Mouse (Mus musculus) testis, adult 2 months (tissue): ENCODE measurements around the gene Zdhhc12. TPM values are rescaled to one million over a fixed set of nuclear protein-coding genes. Genes with fewer than 3 reads are reported as not detected.

ENCODE experiments used
- H3K27ac ChIP-seq: fragments of 200-500 bp; 2 replicates; pipeline ENCODE4 v1.5.1; 2012; ENCODE audit warnings: low read depth, low read length; ENCODE audit not compliant: control insufficient read depth, insufficient read depth
- H3K27me3 ChIP-seq: fragments of 200-500 bp; 2 replicates; pipeline ENCODE4 v1.6.1; 2012; ENCODE audit warnings: mild to moderate bottlenecking, low read length, moderate library complexity; ENCODE audit not compliant: control insufficient read depth, insufficient read depth
- H3K36me3 ChIP-seq: fragments of 200-500 bp; 2 replicates; pipeline ENCODE4 v1.6.1; 2012; ENCODE audit warnings: mild to moderate bottlenecking, low read length; ENCODE audit not compliant: control insufficient read depth, insufficient read depth
- H3K4me1 ChIP-seq: fragments of 200-500 bp; 2 replicates; pipeline ENCODE4 v1.6.1; 2012; ENCODE audit warnings: low read length; ENCODE audit not compliant: control insufficient read depth, insufficient read depth
- H3K4me3 ChIP-seq: fragments of 200-500 bp; 2 replicates; pipeline ENCODE4 v1.5.1; 2012; ENCODE audit warnings: low read depth, mild to moderate bottlenecking, low read length, moderate library complexity, mixed read lengths; ENCODE audit not compliant: control insufficient read depth
- CTCF ChIP-seq: fragments of 200-500 bp; IDR thresholded peaks from 2 replicates; pipeline ENCODE4 v1.5.1; 2012; ENCODE audit warnings: low read depth, mild to moderate bottlenecking, inconsistent platforms, low read length, moderate library complexity; ENCODE audit not compliant: control insufficient read depth, insufficient read depth, insufficient replicate concordance
- POLR2A ChIP-seq: fragments of 200-500 bp; IDR thresholded peaks from 2 replicates; pipeline ENCODE4 v1.6.1; 2012; ENCODE audit warnings: low read depth, mild to moderate bottlenecking, inconsistent platforms, low read length, moderate library complexity; ENCODE audit not compliant: control insufficient read depth
- polyA plus RNA-seq: library from polyadenylated mRNA; depleted of rRNA; stranded (reverse); fragments of >200 nt; gene quantifications from 2 replicates; pipeline ENCODE4 v1.2.3, GENCODE M21; 2012

Gene Zdhhc12
- polyA plus RNA-seq, 1 experiment: 156 TPM

GRCm38 (mm10) chr2:30094208-30094588 is 750 bp upstream of the Zdhhc12 start:
- TF ChIP-seq CTCF (no peak), POLR2A (no peak)
- Histone ChIP-seq H3K27me3 (no peaks in the 10 kb centered on the region), H3K4me1 (peaks cover 11% of the 10 kb centered on the region), H3K27ac (peak overlapping the region; percentile 12; the same call in 1 of the 2 replicates), H3K36me3 (no peaks in the 10 kb centered on the region), H3K4me3 (peak overlapping the region; percentile 81)

GRCm38 (mm10) chr2:30092280-30092918 is 1.0 kb downstream of the Zdhhc12 start:
- Histone ChIP-seq H3K27me3 (no peaks in the 10 kb centered on the region), H3K4me3 (peak overlapping the region; percentile 81), H3K27ac (no peak overlapping the region), H3K36me3 (no peaks in the 10 kb centered on the region), H3K4me1 (peaks cover 11% of the 10 kb centered on the region)
- TF ChIP-seq POLR2A (no peak), CTCF (no peak)

DNA sequence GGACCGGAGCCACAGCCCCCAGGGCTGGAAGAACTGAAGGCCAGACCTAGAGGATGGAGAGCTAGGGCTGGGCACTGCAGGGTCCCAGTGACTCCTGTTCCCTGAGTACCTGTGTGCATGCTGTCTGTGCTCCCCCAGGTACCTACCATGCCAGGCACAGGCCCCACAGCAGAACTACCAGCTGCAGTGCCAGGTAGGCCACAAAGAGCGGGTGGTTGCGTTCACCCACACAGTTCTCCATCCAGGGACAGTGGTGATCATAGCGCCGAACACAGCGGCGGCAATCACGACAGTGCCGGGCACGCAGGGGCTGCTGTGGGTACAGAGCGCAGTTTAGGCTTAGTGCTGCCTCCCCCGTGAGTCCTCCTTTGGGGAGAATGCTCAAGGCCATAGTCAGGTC is 1.9 kb downstream of the Zdhhc12 start:
- Histone ChIP-seq H3K27me3 (no peaks in the 10 kb centered on the region), H3K4me3 (no peak overlapping the region), H3K4me1 (peaks cover 11% of the 10 kb centered on the region), H3K36me3 (no peaks in the 10 kb centered on the region), H3K27ac (no peak overlapping the region)
- TF ChIP-seq POLR2A: no peak
- TF ChIP-seq CTCF: no peak

DNA sequence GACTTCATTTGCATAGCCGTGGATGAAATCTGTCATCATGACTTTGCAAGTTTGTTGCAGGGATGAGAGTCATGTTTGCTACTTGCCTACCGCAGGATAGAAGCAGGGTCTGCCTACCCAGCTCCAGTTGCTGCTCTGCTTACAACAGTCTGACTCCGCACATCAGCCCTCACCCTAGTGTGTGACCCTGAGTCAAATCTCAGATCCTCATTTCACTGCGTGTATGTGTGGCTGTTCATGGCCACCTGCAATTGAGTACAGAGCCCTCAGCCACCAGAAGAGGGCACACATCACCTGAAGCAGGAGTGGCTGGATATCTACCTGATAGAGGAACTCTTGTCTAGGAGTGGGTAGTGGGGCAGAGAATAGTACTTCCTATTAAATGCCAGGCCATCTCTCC is 6.1 kb downstream of the Zdhhc12 start:
- Histone ChIP-seq H3K36me3 (no peaks in the 10 kb centered on the region), H3K4me1 (peaks cover 6% of the 10 kb centered on the region), H3K4me3 (no peak overlapping the region), H3K27ac (no peak overlapping the region), H3K27me3 (no peaks in the 10 kb centered on the region)
- TF ChIP-seq CTCF (no peak), POLR2A (no peak)

- Histone ChIP-seq H3K27me3 (no peaks in the 10 kb centered on the region), H3K27ac (no peak overlapping the region), H3K36me3 (no peaks in the 10 kb centered on the region), H3K4me3 (no peak overlapping the region), H3K4me1 (peaks cover 6% of the 10 kb centered on the region)
- TF ChIP-seq POLR2A (no peak), CTCF (no peak)
Observed at GRCm38 (mm10) chr2:30084632-30085031, 8.8 kb downstream of the Zdhhc12 start.

- H3K4me1 ChIP-seq: peaks cover 6% of the 10 kb centered on the region
- H3K27me3 ChIP-seq: no peaks in the 10 kb centered on the region
- no peaks in the 10 kb centered on the region for H3K36me3 ChIP-seq
- H3K4me3 ChIP-seq: no peak overlapping the region
- no peak overlapping the region for H3K27ac ChIP-seq
- TF ChIP-seq CTCF (no peak), POLR2A (no peak)
Observed at GRCm38 (mm10) chr2:30084113-30084512, 9.3 kb downstream of the Zdhhc12 start.

DNA sequence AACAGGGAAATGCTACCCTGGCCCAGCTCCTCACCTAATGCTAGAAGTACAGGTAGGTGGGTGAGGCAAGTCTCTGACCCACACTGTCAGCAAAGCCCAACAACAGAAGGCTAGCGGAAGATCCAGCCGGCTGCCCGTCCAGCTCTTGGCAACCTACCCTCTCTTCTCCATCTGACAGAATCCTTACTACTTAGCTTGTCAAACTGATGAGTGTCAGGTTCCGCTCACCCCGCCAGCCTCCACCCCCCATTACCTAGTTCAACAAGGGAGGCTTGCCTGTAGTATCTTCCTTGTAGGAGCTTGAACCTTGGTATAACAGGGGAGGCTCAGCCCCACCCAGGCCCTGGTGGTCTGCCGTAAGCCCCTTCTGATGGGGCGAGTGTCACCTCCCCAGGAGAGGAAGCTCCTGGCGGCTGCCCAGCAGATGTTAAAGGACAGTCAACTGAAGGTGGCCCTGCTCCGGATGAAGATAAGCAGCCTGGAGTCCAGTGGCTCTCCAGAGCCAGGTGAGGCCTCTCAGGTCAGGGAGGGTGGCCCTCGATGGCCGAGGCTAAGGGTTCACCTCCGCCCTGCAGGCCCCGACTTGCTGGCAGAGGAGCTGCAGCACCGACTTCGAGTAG is 13.2 kb downstream of the Zdhhc12 start:
- H3K4me3 ChIP-seq: no peak overlapping the region
- no peaks in the 10 kb centered on the region for H3K27me3 ChIP-seq
- no peak for TF ChIP-seq CTCF
- no peak for TF ChIP-seq POLR2A
- H3K27ac ChIP-seq: peak overlapping the region; percentile 43; the same call in 1 of the 2 replicates
- H3K36me3 ChIP-seq: no peaks in the 10 kb centered on the region
- peaks cover 21% of the 10 kb centered on the region for H3K4me1 ChIP-seq
